Mouse (Mus musculus): ENCODE measurements around the gene Mypop. TPM values are rescaled to one million over a fixed set of nuclear protein-coding genes. Genes with fewer than 3 reads are reported as not detected.
A peak's percentile ranks its signal among the peaks of the same experiment; 100 is the strongest.

Mypop gene
- polyA plus RNA-seq, 2 experiments, result 0.20 to 0.34 TPM

DNA sequence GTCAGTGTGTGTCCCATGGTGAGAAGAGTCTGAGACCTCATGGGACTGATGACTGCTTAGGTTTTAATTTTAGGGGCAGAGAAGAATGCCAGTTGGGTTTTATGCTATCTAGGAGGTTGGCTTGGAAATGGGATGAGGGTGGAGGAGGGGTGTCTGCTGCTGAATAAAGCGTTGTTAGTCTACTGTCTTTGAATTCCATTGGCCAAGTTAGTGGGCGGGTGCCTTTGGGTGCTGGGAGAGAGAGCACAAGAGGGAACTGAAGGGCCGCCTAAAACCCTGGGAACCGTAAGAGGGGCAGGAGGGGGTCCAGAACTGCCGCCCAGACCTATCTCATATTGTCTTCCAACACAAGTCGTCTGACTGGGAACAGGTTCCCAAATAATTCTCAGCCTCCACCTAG is 2.3 kb upstream of the Mypop start:
- Histone ChIP-seq H3K9ac (replicated peaks) (no peak overlapping the region), H3K27ac (no peak overlapping the region), H3K27me3 (ENCODE audit: control insufficient read depth, insufficient read depth, low read length) (peaks cover 48% of the 10 kb centered on the region), H3K4me2 (ENCODE audit: low read depth) (no peak overlapping the region), H3K4me1 (replicated peaks; ENCODE audit: control insufficient read depth in 2 of 2, insufficient read depth in 2 of 2, low read length in 1 of 2) (peaks cover 0 to 5% of the 10 kb centered on the region in 2 experiments; a peak in 1 of 4 replicates), H3K4me3 (ENCODE audit: insufficient read depth in 1 of 2, low read depth in 2 of 2, low read length in 2 of 2) (no peak overlapping the region), H3K36me3 (replicated peaks; ENCODE audit: control insufficient read depth, insufficient read depth, low read depth) (no peaks in the 10 kb centered on the region), H3K9me3 (ENCODE audit: control insufficient read depth, low read length) (no peaks in the 10 kb centered on the region)
- DNase-seq (ENCODE audit: low read depth in 3 of 3, low spot score in 3 of 3) (no peak), ATAC-seq (ENCODE audit: insufficient read depth) (no peak)
- 47% methylated on average over 6 of the region's 6 CpGs for WGBS (ENCODE audit: insufficient replicate concordance)
- no peak for TF ChIP-seq EP300 (IDR thresholded peaks at IDR 0.05; ENCODE audit: low read depth)
- no peak for TF ChIP-seq CTCF (IDR thresholded peaks at IDR 0.05; ENCODE audit: low read depth)

DNA sequence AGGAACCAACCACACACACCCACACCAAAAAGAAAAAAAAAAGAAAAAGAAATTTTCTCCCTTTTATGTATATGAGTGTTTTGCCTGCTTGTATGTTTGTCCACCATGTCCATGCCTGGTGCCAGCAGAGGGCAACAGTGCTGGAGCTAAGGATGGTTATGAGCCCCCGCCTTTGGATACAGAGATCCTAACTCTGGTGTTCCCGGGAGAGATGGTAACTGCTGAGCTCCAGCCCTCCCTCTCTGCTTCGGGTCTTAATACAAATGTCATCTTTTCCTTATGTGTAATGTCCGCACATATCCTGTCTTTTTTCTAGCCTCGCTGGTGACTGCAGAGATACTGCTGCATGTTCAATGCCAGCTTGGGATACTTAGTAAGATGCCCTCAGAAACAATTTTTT is 1.1 kb upstream of the Mypop start:
- peaks cover 0 to 5% of the 10 kb centered on the region in 2 experiments; a peak in 1 of 4 replicates for H3K4me1 ChIP-seq (replicated peaks; ENCODE audit: control insufficient read depth in 2 of 2, insufficient read depth in 2 of 2, low read length in 1 of 2)
- 17% methylated on average over 5 of the region's 5 CpGs for WGBS (ENCODE audit: insufficient replicate concordance)
- no peak overlapping the region for H3K9ac ChIP-seq (replicated peaks)
- H3K27ac ChIP-seq, result no peak overlapping the region
- H3K36me3 ChIP-seq (replicated peaks; ENCODE audit: control insufficient read depth, insufficient read depth, low read depth), result no peaks in the 10 kb centered on the region
- DNase-seq (ENCODE audit: low read depth in 3 of 3, low spot score in 3 of 3) (no peak), ATAC-seq (ENCODE audit: insufficient read depth) (no peak)
- H3K4me2 ChIP-seq (ENCODE audit: low read depth), result no peak overlapping the region
- no peak overlapping the region for H3K4me3 ChIP-seq (ENCODE audit: insufficient read depth in 1 of 2, low read depth in 2 of 2, low read length in 2 of 2)
- TF ChIP-seq EP300 (IDR thresholded peaks at IDR 0.05; ENCODE audit: low read depth) (no peak), CTCF (IDR thresholded peaks at IDR 0.05; ENCODE audit: low read depth) (no peak)
- H3K27me3 ChIP-seq (ENCODE audit: control insufficient read depth, insufficient read depth, low read length), result peaks cover 48% of the 10 kb centered on the region
- no peaks in the 10 kb centered on the region for H3K9me3 ChIP-seq (ENCODE audit: control insufficient read depth, low read length)

DNA sequence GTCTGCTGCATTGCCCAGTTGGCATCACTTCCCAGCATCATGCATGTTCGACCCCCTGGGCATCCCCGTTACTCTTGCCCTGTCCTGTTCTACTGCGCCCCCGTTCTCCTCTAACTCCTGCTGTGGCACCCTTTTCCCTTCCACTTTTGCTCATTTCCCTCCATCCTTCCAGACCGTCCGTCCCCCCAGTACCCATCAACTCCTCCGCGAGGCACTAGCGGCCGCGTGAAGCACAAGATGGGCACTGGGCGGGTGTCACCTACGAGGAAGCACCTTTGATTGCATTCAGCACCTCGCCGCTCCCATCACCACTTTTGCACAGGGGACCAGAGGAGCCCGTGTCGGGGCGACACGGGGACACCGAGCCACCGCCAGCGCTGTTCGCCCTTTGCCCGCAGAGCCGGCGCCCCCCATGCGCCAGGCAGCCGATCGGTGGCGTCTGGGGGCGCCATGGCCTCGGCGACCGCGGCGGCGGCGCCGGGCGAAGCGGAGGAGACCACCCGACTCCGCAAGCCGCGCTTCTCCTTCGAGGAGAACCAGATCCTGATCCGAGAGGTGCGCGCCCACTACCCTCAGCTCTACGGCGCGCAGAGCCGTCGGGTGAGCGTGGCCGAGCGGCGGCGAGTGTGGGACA is 732 bp downstream of the Mypop start:
- no peak overlapping the region for H3K27ac ChIP-seq
- H3K36me3 ChIP-seq (replicated peaks; ENCODE audit: control insufficient read depth, insufficient read depth, low read depth), result no peaks in the 10 kb centered on the region
- TF ChIP-seq CTCF (IDR thresholded peaks at IDR 0.05; ENCODE audit: low read depth), result no peak
- no peak for TF ChIP-seq EP300 (IDR thresholded peaks at IDR 0.05; ENCODE audit: low read depth)
- H3K27me3 ChIP-seq (ENCODE audit: control insufficient read depth, insufficient read depth, low read length), result peaks cover 48% of the 10 kb centered on the region
- H3K4me2 ChIP-seq (ENCODE audit: low read depth), result peak overlapping the region; percentile 66
- H3K4me1 ChIP-seq (replicated peaks; ENCODE audit: control insufficient read depth in 2 of 2, insufficient read depth in 2 of 2, low read length in 1 of 2), result peaks cover 0 to 5% of the 10 kb centered on the region in 2 experiments; a peak in 1 of 4 replicates
- H3K9ac ChIP-seq (replicated peaks), result no peak overlapping the region
- WGBS (ENCODE audit: insufficient replicate concordance), result 2% methylated on average over 59 of the region's 59 CpGs
- no peaks in the 10 kb centered on the region for H3K9me3 ChIP-seq (ENCODE audit: control insufficient read depth, low read length)
- no peak for ATAC-seq (ENCODE audit: insufficient read depth)
- peak overlapping the region; percentile 15 to 48; a peak in 3 of 4 replicates for H3K4me3 ChIP-seq (ENCODE audit: insufficient read depth in 1 of 2, low read depth in 2 of 2, low read length in 2 of 2)
- DNase-seq (ENCODE audit: low read depth in 3 of 3, low spot score in 3 of 3), result no peak

DNA sequence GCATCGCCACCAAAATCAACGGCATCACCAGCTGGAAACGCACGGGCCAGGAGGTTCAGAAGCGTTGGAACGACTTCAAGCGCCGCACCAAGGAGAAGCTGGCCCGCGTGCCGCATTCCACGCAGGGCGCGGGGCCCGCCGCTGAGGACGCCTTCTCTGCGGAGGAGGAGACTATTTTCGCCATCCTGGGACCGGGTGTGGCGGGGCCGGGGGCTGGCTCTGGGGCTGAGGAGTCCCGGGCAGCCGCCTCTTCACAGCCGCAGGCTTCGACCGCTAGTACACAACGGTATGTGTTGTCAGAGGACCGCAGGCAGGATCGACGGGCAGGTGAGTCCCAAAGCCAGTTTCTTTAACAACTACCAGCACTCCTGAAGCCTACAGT is 1.2 kb downstream of the Mypop start:
- TF ChIP-seq EP300 (IDR thresholded peaks at IDR 0.05; ENCODE audit: low read depth), result no peak
- TF ChIP-seq CTCF (IDR thresholded peaks at IDR 0.05; ENCODE audit: low read depth), result no peak
- Histone ChIP-seq H3K4me1 (replicated peaks; ENCODE audit: control insufficient read depth in 2 of 2, insufficient read depth in 2 of 2, low read length in 1 of 2) (peaks cover 0 to 5% of the 10 kb centered on the region in 2 experiments; a peak in 1 of 4 replicates), H3K36me3 (replicated peaks; ENCODE audit: control insufficient read depth, insufficient read depth, low read depth) (no peaks in the 10 kb centered on the region), H3K27ac (no peak overlapping the region), H3K27me3 (ENCODE audit: control insufficient read depth, insufficient read depth, low read length) (peaks cover 48% of the 10 kb centered on the region), H3K4me3 (ENCODE audit: insufficient read depth in 1 of 2, low read depth in 2 of 2, low read length in 2 of 2) (peak overlapping the region; percentile 10 to 48; a peak in 3 of 4 replicates), H3K9ac (replicated peaks) (no peak overlapping the region), H3K9me3 (ENCODE audit: control insufficient read depth, low read length) (no peaks in the 10 kb centered on the region), H3K4me2 (ENCODE audit: low read depth) (peak overlapping the region; percentile 66)
- DNase-seq (ENCODE audit: low read depth in 3 of 3, low spot score in 3 of 3) (no peak), ATAC-seq (ENCODE audit: insufficient read depth) (no peak)
- 5% methylated on average over 31 of the region's 31 CpGs for WGBS (ENCODE audit: insufficient replicate concordance)

DNA sequence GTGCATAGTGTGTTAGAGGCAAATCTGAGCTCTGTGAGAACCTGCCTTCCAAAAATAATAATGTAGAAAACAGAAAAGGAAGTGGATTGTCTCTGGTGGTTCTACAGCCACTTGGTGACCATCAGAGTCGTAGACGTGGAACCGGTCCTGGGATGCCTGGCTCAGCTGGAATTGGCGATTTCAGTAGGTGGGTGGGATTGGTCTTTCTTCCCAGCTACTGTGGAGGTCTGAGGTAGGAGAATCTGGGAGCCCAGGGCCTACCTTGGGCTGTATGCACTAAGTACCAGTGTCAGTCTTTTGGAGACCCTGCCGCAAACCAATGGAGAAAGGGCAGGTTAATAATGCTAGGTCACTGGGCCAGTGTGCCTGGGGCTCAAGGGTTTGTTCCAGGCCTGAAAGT is 2.0 kb downstream of the Mypop start:
- Histone ChIP-seq H3K27me3 (ENCODE audit: control insufficient read depth, insufficient read depth, low read length) (peaks cover 48% of the 10 kb centered on the region), H3K27ac (no peak overlapping the region)

More for the DNA sequence above, 2.0 kb downstream of the Mypop start:
- H3K9ac ChIP-seq (replicated peaks), result no peak overlapping the region
- 70% methylated on average over 5 of the region's 5 CpGs for WGBS (ENCODE audit: insufficient replicate concordance)
- no peak for DNase-seq (ENCODE audit: low read depth in 3 of 3, low spot score in 3 of 3)
- H3K4me3 ChIP-seq (ENCODE audit: insufficient read depth in 1 of 2, low read depth in 2 of 2, low read length in 2 of 2), result no peak overlapping the region
- no peaks in the 10 kb centered on the region for H3K9me3 ChIP-seq (ENCODE audit: control insufficient read depth, low read length)
- no peak for TF ChIP-seq EP300 (IDR thresholded peaks at IDR 0.05; ENCODE audit: low read depth)
- TF ChIP-seq CTCF (IDR thresholded peaks at IDR 0.05; ENCODE audit: low read depth), result no peak
- no peak overlapping the region for H3K4me2 ChIP-seq (ENCODE audit: low read depth)
- H3K36me3 ChIP-seq (replicated peaks; ENCODE audit: control insufficient read depth, insufficient read depth, low read depth), result no peaks in the 10 kb centered on the region
- peaks cover 0 to 5% of the 10 kb centered on the region in 2 experiments; a peak in 1 of 4 replicates for H3K4me1 ChIP-seq (replicated peaks; ENCODE audit: control insufficient read depth in 2 of 2, insufficient read depth in 2 of 2, low read length in 1 of 2)
- ATAC-seq (ENCODE audit: insufficient read depth), result no peak
